Mouse (Mus musculus) heart, adult 2 months (tissue): Measurements from ENCODE around the gene Dnaja3.

Experiments
- CTCF ChIP-seq: fragments of 200-600 bp; IDR thresholded peaks from 2 replicates; pipeline ENCODE4 v1.8.1; 2022; ENCODE audit warnings: antibody characterized with exemption, mild to moderate bottlenecking, moderate library complexity
- EP300 ChIP-seq: fragments of 200-500 bp; IDR thresholded peaks from 2 replicates; pipeline ENCODE4 v1.6.1; 2011; ENCODE audit warnings: low read depth, low read length, control low read depth; ENCODE audit not compliant: insufficient read depth
- POLR2A ChIP-seq: fragments of 200-500 bp; IDR thresholded peaks from 2 replicates; pipeline ENCODE4 v1.6.1; 2011; ENCODE audit warnings: mild to moderate bottlenecking, low read depth, low read length, control low read depth; ENCODE audit not compliant: insufficient read depth

GRCm38 (mm10) chr16:4604293-4604837 lies 35.4 kb upstream of the Dnaja3 start:
- TF ChIP-seq POLR2A = no peak
- TF ChIP-seq EP300 = no peak
- no peak for TF ChIP-seq CTCF
